Mouse (Mus musculus) spleen, postnatal 14 days (tissue): ENCODE data around the gene Btrc.
A peak's percentile ranks its signal among the peaks of the same experiment; 100 is the strongest.

Experiments used
- DNase-seq, 2 experiments: peaks; one replicate each; pipeline ENCODE4 v3.0.0; 2021 to 2022; ENCODE audit warnings: low spot score in 2 of 2

The Btrc gene

DNA sequence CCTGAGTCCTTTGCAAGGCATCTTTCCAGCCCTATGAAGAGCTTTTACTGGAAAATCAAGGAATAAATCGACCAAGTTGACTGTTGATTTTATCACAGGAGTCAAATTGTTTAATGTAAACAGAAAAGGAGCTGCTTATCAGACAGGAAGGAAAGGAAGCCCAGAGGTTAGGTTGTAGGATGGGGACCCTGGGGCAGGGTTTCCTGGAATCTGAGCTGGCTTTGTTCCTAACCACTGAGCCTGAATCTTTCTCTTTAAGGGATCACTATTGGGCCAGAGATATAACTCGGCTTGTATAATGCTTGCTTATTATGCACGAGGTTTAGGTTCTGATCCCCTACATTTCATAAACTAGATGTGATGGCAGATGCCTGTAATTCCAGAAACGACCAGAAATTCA, 64.6 kb downstream of the Btrc start:
- DNase-seq = no peak

DNA sequence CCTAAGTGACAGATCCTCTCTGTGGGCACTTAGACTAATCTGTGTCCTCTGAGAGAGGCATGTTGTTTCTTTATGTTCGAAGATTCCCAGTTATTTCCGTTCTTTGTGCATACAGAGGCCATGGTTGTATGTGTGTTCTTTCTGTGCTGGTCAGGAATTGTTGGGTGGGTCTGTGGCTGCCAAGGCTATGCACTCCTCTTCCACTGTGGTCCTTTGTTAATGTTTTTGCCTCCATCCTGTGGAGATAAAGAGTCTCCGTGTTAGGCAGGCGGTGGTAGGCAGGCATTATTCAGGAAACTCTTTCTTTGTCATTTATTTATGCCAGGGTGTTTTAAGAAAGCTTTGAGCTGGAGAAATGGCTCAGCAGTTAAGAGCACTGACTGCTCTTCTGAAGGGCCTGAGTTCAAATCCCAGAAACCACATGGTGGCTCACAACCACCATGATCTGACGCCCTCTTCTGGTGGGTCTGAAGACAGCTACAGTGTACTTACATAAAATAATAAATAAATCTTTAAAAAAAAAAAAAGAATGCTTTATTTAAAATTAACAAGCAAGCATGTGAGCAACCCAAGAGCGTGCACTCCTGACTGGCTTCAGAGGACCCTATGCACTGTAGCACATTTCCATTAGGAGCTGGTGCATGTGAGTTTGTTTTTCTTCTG, 67.6 kb downstream of the Btrc start:
- DNase-seq = no peak

DNA sequence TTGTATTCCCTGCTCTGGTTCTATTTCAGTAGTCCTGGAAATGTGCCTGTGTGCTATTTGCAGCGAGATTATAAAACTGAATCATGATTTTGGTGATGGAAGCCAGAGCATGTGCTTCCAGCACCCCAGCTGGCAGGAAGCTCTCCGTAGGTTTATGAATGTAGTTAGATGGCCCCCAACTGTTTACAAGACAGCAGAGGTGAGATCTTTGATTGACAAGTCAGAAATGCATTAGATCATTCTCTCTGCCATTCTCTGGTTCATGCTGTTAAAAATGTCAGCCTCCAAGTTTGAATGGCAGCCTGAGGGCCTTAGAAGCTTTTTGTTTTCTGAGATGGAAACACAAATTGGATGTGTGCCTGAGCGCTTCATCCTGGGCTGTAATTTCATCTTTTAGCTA, 68.8 kb downstream of the Btrc start:
- no peak for DNase-seq

DNA sequence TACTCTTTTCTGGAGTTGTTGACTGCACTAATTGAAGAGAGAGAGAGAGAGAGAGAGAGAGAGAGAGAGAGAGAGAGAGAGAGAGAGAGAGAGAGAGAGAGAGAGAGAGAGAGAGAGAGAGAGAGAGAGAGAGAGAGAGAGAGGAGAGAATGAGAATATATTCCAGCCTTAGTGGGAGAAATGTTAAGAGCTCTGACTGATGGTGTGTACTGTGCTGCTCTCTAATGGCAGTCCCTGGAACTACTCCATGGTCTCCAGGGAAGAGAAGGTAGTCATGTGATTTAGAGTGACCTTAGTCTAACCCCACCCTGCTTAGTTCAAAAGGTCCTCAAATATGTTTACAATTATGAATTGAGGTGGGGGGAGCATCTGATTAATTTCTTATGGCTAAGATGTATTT, 72.5 kb downstream of the Btrc start:
- DNase-seq = peak; percentile 28 to 47

DNA sequence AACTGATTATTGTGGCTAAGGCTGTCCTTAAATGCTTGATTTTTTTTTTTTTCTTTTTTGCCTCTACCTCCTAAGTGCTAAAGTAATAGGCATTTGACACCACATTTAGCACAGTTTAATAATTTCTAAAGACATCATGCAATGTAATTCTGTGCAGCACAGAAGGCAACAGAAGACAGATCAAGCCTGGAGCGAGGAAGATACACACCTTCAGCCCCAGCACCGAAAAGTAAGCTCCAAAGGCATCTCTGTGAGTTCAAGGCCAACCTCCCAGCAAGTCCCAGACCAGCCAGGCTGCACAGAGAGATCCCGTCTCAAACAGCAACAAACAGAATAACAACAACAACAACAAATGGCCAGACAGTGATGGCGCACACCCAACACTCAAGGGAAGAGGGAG, 73.6 kb downstream of the Btrc start:
- no peak for DNase-seq

DNA sequence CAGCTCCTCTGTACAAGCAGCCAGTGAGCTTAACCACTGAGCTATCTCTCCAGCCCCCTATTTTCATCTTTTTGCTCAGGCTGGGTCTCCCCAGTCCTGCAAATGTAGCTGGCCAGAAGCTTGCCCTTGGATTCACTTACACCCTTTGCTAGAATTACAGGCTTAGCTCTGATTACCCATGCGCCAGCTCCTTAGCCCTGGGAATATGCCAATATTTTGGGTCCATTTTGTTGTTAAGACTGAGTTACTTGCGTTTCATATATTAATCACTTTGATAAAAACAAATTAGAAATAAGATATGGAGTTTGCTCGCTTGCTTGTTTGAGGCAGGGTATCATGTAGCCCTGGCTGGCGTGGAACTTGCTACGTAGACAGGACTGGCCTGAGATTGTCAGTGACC, 74.7 kb downstream of the Btrc start:
- DNase-seq = no peak

DNA sequence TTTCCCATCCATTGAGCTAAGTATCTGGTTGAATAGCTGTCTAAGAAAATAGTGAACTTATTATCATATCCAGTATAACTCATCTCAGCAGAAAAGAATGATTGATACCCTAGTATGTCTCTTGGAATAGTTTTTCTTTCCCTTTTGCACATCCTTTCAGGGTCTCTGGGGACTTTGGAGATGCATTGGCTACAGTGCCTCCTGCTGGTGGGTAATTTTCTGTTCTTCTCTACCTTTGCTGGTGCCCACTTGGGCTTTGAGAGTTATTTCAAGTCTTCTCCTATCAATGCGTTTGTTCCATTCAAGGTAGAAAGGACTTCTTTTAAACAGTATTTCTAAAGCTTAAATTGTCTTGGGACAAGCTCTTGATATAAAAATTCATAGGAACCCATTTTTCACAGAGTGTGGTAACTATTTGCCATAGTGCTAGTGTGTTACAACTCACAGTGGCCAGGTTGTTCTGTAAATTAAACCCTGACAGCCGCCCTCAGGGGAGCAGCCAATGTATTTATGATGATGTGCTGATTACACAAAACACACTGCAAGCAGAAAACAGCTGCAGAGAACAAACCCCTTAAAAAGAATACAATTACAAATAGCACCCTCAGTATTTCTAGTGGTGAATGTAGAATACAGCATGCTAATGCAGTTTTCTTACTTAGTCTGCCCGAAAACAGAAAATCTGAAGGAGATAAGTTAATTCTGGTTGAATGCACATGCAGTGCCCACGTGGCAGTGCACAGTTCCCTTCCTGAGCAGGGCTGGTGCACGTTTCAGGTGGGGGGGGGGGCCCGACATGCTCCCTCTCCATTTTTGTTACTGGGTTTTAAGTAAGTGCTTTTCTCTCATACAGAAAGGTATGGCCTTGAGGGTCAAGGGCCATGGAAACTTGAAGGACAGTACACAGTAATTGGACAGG, 75.7 kb downstream of the Btrc start:
- DNase-seq = no peak

DNA sequence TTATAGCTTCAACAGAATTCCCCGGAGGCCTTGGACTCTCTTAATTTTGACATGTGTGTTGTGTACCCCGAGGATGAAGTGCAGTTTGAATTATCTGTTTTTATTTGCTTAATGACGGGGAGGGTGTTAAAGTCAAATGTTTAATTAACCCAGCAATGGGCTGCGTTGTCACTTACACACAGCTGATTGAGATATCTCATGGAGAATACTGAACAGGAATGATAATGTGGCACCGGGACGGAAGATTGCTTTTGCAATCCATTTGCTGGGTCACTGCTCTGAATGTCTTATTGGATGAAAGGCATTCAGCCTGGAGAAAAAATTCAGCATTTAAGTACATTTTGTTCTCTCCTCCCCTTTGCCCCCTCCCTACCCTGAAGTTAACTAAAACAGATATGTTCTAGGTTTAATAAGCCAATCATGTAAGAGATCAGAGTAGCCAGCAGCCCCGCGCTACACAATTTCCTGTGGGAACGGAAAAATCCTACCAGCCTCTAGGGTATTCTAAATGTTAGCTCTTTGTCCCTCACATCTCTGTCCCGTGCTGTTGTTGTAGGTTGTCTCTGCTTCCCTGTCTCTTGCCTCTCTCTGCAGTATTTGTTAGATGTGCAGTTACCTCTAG, 77.1 kb downstream of the Btrc start:
- no peak for DNase-seq

DNA sequence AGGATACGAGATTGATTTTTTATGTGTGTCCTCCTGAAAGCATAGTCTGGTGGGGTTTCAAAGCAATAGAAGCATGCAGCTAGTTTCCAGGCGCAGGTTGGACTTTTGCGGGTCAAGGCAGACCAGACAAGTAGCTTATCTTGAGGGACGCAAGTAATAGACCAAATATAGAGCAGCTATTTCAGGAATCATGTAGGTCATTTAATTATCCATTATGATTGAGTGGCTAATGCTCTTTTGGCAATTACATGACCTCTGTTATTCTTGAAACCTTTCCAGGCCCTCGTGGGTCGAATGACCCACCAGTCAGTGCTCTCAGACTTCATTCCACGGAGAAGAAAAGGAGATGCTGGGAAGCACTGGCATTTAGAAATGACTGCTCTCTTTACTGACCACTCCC, 78.2 kb downstream of the Btrc start:
- DNase-seq = no peak

DNA sequence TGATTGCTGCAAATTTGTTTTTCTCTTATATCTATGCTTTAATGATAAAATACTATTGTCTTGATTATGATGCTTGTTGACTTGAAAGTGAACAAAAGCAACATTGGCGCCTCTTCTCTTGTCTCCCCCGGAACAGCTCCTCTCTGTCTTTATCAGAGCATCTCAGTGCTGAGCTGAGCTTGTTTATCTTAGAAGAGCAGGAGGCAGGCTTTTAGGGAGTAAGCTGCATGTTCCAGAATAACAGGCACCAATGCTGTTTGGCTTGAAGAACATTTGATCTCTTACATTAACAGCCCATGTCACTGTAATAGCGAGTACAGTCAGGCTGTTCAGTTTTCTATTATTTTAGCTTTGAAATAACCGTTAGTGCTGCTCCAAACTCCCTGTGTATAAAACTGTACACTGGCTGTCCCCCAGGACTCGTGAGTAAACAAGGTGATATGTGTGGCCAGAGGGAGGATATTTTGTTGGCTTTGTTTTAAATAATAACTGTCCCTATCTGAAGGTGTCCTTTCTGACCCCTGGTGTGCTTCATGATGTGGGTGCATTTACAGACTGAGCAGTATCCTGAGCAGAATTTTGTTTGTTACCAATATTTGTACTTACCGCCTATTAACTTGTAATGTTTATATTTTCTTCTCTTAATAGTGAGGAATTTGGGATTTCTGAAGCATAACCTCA, 81.9 kb downstream of the Btrc start:
- DNase-seq = peak in 1 of 2 experiments; percentile 21

DNA sequence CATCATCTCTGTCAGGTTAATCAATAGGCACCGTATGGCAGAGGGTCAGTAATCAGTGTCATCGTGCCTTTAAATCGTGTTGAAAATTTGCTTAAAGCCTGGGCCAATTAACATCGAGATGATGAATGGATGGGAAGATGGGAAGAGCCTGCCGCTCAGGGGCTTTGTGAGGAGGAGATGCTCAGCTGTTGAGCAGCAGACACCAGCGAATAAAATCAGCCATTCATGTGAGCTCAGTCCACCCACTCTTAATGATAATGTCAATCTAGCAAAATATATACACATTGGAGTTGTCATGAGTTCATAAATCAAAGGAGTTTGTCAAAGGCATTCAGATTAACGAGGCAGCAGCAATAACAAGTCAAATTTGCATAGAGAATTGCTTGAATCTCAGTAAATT, 83.1 kb downstream of the Btrc start:
- DNase-seq = no peak

DNA sequence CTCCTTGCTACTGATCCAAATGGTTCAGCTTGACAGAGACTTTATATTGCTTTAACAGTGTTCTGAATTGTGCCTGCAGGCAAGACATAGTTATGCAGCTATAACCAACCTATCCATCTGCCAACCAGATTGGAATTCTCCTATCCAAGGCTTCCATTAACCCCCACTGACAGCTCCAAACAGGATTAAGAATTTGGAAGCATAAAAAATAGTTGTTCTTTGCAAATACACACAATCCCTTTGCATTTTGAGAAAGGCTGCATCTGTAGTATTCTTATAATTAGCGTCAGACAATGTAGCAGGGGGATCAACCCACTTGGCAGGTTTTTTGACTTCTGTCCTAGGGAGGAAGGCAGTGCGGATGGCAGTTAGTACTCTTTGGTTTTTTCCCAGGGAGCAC, 83.7 kb downstream of the Btrc start:
- DNase-seq = no peak

DNA sequence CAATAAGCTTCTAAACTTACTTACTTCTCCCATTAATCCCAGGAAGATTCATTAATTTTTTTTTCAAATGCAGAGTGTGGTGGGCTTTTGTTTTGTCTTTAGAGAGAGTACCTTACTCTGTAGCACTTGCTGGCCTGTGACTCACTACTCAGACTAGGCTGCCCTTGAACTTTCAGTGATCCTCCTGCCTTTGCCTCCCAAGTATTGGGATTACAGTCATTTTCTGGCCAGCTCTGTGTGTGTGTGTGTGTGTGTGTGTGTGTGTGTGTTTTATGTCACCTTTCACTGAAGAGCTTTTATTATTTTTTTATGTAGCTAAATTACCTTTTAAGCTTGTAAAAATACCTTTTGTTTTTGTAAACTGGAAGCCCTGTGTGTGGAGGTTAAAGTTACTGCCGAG, 84.4 kb downstream of the Btrc start:
- DNase-seq = no peak

DNA sequence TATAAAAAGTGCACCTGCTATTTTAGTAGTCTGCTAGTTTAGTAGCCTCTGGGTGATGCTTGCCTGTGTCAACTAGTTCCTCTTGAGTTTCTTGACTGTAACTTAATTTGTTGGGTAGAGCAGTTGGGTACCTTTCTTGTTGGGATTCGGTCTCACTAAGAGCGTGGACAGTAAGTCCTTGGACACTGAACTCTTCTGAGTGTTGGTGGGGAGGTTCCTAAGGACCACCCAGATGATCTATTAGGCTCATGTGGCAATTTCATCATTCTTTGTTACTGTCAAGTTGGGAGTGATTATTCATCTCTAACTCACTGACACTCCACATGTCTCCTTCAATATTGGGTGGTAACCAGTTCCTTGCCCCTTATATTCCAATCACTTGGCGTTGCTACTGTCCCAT, 90.9 kb downstream of the Btrc start:
- no peak for DNase-seq

DNA sequence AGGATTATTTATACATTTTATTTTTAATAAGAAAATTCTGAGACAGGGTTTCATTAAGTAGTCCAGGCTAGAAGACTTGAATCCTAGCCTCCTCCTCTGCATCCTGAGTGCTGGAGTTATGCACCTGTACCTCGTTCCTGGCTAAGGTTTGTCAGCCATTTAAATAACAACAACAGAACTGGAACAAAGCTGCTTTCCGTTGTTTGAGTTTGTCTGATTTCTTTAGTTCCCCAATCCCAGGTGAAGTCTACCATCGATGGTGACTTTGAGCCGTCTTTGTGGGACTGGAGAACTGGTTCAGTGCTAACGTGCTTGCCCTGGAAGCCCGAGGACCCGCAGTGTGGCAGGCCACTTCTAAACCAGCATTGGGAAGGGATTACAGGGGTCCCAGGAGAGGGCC, 93.4 kb downstream of the Btrc start:
- no peak for DNase-seq

DNA sequence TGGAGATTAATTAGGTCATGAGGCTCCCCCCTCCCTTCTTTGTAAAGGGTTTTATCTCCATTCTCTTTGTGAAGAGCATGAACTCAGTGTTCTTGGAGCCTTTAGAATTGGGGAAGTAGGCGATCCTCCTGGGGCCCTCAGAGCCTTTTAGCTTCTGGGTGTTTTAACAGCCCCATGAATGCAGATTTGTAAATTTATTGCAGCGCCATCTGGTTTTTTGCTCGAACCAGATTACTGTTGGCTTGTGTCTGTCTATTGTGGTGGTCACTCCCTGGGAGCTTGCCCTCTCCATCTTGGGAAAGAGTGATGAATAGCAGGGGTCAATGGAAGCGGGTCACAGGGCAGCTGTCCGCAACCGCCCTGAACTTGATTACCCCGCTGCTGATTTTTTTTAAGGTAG, 95.2 kb downstream of the Btrc start:
- no peak for DNase-seq

DNA sequence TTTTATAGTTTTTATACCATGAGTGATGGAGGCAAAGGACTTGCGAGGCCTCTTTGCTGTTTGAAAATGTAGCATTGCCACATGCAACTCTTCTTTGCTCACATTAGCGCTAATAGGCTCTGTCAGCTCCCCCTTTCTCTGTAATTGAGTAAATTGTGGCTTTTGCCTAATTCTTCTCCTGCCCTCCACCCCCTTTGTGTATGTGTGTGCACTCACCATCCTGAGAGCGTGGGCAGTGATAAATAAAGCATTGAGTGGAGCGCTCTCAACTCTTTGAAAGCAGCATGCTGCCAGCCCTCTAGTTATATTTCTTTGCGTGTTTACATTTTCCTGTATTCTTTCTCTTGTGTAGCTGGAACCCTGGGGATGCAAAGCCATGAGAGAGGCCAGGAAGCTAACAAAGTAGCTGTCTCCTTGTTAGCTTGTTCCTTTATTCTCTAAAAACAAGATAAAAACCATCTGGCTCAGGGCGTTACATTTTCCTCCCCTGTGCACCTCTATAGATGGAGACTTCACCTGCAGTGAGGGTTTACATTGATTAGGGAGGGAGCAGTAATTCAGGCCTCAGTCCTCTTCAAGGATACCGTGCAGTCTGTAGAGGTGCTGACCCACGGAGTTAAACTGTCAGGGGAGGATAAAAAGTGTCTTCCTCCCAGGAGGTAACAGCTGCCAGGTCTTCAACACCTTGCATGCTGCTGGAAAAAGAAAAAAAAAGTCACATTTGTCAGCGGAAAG, 96.6 kb downstream of the Btrc start:
- no peak for DNase-seq

DNA sequence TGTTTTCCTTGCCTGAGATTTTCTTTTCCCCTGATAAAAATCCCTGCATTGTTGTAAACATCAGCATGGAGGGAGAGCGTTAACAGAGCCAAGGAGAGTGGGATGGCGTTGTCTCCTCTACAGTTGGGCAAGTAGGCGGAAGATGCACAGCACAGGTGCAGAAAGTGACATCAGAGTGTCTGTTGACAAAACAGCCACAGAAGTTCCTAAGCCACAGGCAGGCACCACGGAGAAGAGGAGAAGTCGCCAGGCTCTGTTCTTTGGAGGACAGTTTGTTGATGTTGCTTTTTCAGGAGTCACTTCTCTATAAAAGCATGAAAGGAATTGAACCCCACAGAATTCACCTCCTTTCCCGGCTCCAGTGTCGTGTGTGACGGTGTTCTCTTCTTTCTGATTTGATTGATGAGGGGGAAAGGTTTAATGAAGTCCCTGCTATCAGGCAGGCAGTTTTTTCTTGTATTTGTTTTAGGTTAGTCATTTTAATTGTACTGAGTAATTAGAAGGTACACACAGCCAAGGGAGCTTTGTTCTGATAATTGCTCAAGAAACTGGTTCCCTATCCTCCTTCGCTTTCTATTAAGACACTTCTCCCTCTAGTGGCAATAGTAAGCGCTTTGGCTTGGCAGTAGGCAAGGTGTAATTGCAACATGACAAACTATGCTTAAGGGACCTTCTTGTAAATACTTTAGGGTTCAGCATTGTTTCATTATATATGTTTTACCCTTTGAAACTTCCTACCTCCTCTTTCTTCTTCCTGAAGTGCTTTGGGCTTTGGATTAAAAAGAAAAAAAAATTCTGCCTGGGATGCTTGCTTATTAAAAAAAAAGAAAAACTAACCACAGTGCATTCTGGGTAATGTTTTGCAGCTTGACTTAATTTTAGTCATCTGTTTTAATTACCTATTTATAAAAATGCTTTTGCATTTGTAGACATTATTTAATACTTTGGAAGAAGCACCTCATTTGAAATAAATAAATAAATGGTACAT, 97.5 kb downstream of the Btrc start:
- no peak for DNase-seq

DNA sequence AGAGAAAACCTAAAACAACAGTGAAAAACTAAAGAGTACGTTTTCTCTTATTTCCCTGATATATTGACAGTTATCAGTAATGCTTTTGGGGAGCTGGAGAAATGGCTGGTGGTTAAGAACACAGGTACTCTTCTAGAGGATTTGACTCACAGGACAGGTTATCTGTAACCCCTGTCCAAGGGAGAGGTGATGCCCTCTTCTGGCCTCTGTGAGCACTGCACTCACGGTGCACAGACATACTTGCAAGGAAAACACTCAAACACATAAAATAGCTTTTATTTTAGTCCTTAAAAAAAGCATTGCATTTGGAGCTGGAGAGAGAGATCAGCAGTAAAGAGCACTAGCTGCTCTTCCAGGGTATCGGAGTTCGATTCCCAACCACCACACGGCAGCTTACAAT, 106.2 kb downstream of the Btrc start:
- DNase-seq = no peak
